Mouse (Mus musculus) G1E (cell line): ENCODE measurements around the gene Gsdma.

Source experiments
- CTCF ChIP-seq: IDR thresholded peaks from 2 replicates; pipeline ENCODE4 v1.5.1; 2012; ENCODE audit warnings: low read depth, low read length, inconsistent platforms, mixed read lengths
- GATA1 ChIP-seq: IDR thresholded peaks from 2 replicates; pipeline ENCODE4 v1.6.1; 2012; ENCODE audit warnings: borderline replicate concordance, low read length, inconsistent platforms, mixed read lengths
- POLR2AphosphoS5 ChIP-seq: IDR thresholded peaks from 2 replicates; pipeline ENCODE4 v1.6.1; 2012; ENCODE audit warnings: low read depth, low read length, inconsistent platforms; ENCODE audit not compliant: insufficient replicate concordance

DNA sequence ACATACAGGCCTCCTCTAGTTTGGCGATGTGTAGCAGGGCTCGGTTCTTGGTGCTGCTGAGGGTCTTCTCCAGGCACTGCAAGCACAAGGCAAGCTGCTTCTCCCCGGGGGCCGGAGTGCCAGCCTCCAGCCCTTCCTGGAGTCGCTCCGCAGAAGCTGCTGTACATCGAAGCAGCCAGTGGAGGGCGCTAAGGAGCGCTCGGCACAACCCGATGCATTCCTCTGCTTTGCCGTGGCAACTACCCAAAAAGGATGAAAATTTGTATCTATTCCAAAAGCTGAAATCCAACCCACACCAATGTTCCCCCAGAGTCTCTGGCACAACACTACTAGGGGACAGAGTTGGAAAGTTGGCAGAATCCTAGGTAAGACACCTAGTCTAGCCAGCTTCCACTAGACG lies 53.8 kb downstream of the Gsdma start:
- TF ChIP-seq CTCF (peak; percentile 84), POLR2AphosphoS5 (no peak), GATA1 (no peak)
